Mouse (Mus musculus) forelimb bud, embryonic 11.5 days (tissue): ENCODE results near the gene Plch2.

Source experiments
- DNase-seq: peaks from one replicate; pipeline ENCODE4 v3.0.0-alpha.2; 2012; ENCODE audit warnings: low read depth, low spot score

Gene Plch2

GRCm38 (mm10) chr4:155020813-155021212, 35.8 kb downstream of the Plch2 start:
- no peak for DNase-seq

GRCm38 (mm10) chr4:155020141-155020540, 36.4 kb downstream of the Plch2 start:
- DNase-seq, result no peak

GRCm38 (mm10) chr4:155019336-155019847, 37.2 kb downstream of the Plch2 start:
- DNase-seq, result peak; percentile 19

GRCm38 (mm10) chr4:155018601-155019335, 37.8 kb downstream of the Plch2 start:
- peak; percentile 81 for DNase-seq

GRCm38 (mm10) chr4:155018066-155018465, 38.5 kb downstream of the Plch2 start:
- no peak for DNase-seq

- no peak for DNase-seq
Measured at GRCm38 (mm10) chr4:155017253-155017878, 39.2 kb downstream of the Plch2 start.

GRCm38 (mm10) chr4:155016807-155017206, 39.8 kb downstream of the Plch2 start:
- DNase-seq, result no peak

GRCm38 (mm10) chr4:155015550-155015949, 41.0 kb downstream of the Plch2 start:
- DNase-seq, result no peak

- no peak for DNase-seq
Measured at GRCm38 (mm10) chr4:155014791-155015190, 41.8 kb downstream of the Plch2 start.

GRCm38 (mm10) chr4:155014244-155014643, 42.3 kb downstream of the Plch2 start:
- no peak for DNase-seq

GRCm38 (mm10) chr4:155012788-155013187, 43.8 kb downstream of the Plch2 start:
- DNase-seq, result peak; percentile 81

- no peak for DNase-seq
Measured at GRCm38 (mm10) chr4:155012115-155012514, 44.5 kb downstream of the Plch2 start.

GRCm38 (mm10) chr4:155011312-155012025, 45.1 kb downstream of the Plch2 start:
- no peak for DNase-seq

GRCm38 (mm10) chr4:155010870-155011269, 45.7 kb downstream of the Plch2 start:
- DNase-seq, result no peak

- no peak for DNase-seq
Measured at GRCm38 (mm10) chr4:155009216-155009615, 47.4 kb downstream of the Plch2 start.

- no peak for DNase-seq
Measured at GRCm38 (mm10) chr4:155008075-155008474, 48.5 kb downstream of the Plch2 start.

GRCm38 (mm10) chr4:155007641-155008040, 48.9 kb downstream of the Plch2 start:
- no peak for DNase-seq

- no peak for DNase-seq
Measured at GRCm38 (mm10) chr4:155006296-155006695, 50.3 kb downstream of the Plch2 start.

GRCm38 (mm10) chr4:155005278-155005677, 51.3 kb downstream of the Plch2 start:
- DNase-seq, result no peak

- DNase-seq, result no peak
Measured at GRCm38 (mm10) chr4:154999379-154999778, 57.2 kb downstream of the Plch2 start.

GRCm38 (mm10) chr4:154996572-154997154, 59.9 kb downstream of the Plch2 start:
- no peak for DNase-seq

- DNase-seq, result no peak
Measured at GRCm38 (mm10) chr4:154994876-154995275, 61.7 kb downstream of the Plch2 start.
